Mouse (Mus musculus) thymus, adult 2 months (tissue): ENCODE measurements around the gene Slc13a2. TPM values are rescaled to one million over a fixed set of nuclear protein-coding genes. Genes with fewer than 3 reads are reported as not detected.

ENCODE experiments used
- DNase-seq: peaks from one replicate; pipeline ENCODE4 v3.0.0; 2021
- H3K27ac ChIP-seq: fragments of 200-500 bp; 2 replicates; pipeline ENCODE4 v1.5.1; 2012; ENCODE audit warnings: low read length, control low read depth; ENCODE audit not compliant: control insufficient read depth, insufficient read depth
- H3K27me3 ChIP-seq: fragments of 200-500 bp; 2 replicates; pipeline ENCODE4 v1.6.1; 2012; ENCODE audit warnings: mild to moderate bottlenecking, low read length, moderate library complexity, mixed read lengths; ENCODE audit not compliant: control insufficient read depth, insufficient read depth
- H3K36me3 ChIP-seq: fragments of 200-500 bp; 2 replicates; pipeline ENCODE4 v1.6.1; 2012; ENCODE audit warnings: mild to moderate bottlenecking, low read length, moderate library complexity; ENCODE audit not compliant: control insufficient read depth, insufficient read depth
- H3K4me1 ChIP-seq: fragments of 200-500 bp; replicated peaks from 2 replicates; pipeline ENCODE4 v1.6.1; 2012; ENCODE audit warnings: low read length; ENCODE audit not compliant: control insufficient read depth, insufficient read depth
- H3K4me3 ChIP-seq: fragments of 200-500 bp; 2 replicates; pipeline ENCODE4 v1.5.1; 2012; ENCODE audit warnings: mild to moderate bottlenecking, low read length, control low read depth, moderate library complexity; ENCODE audit not compliant: control insufficient read depth, insufficient read depth
- CTCF ChIP-seq: fragments of 200-500 bp; IDR thresholded peaks from 2 replicates; pipeline ENCODE4 v1.5.1; 2012; ENCODE audit warnings: mild to moderate bottlenecking, control low read depth, low read length, moderate library complexity, borderline replicate concordance; ENCODE audit not compliant: control insufficient read depth, poor library complexity, insufficient read depth; ENCODE audit errors: extremely low read depth
- POLR2A ChIP-seq: fragments of 200-500 bp; IDR thresholded peaks from 2 replicates; pipeline ENCODE4 v1.6.1; 2012; ENCODE audit warnings: mild to moderate bottlenecking, low read length, control low read depth, moderate library complexity; ENCODE audit not compliant: control insufficient read depth, poor library complexity, insufficient read depth; ENCODE audit errors: extremely low read depth
- WGBS: fragments of 180-500 bp; shearing (Covaris S2); methylation state at CpG from one replicate; pipeline ENCODE4 v1.1.7; 2018; 5-methylcytosine and 5-hydroxymethylcytosine counted together
- polyA plus RNA-seq: library from polyadenylated mRNA; depleted of rRNA; stranded (reverse); fragments of >200 nt; gene quantifications from 2 replicates; pipeline ENCODE4 v1.2.3, GENCODE M21; 2012

Slc13a2 gene
- polyA plus RNA-seq, 1 experiment = 0.61 TPM

- no peak overlapping the region for H3K4me3 ChIP-seq
- no peaks in the 10 kb centered on the region for H3K27me3 ChIP-seq
- WGBS = 91% methylated on average over 2 of the region's 2 CpGs
- H3K27ac ChIP-seq = no peak overlapping the region
- no peaks in the 10 kb centered on the region for H3K4me1 ChIP-seq
- no peak for DNase-seq
- H3K36me3 ChIP-seq = no peaks in the 10 kb centered on the region
- TF ChIP-seq POLR2A (no peak), CTCF (no peak)
These were observed 2.3 kb upstream of the Slc13a2 start for GRCm38 (mm10) chr11:78424352-78424751.

- H3K27ac ChIP-seq = no peak overlapping the region
- no peak overlapping the region for H3K4me3 ChIP-seq
- H3K36me3 ChIP-seq = no peaks in the 10 kb centered on the region
- H3K4me1 ChIP-seq = no peaks in the 10 kb centered on the region
- TF ChIP-seq CTCF = no peak
- no peaks in the 10 kb centered on the region for H3K27me3 ChIP-seq
- DNase-seq = no peak
- 42% methylated on average over 13 of the region's 13 CpGs for WGBS
These were observed 612 bp downstream of the Slc13a2 start for GRCm38 (mm10) chr11:78421201-78422009.

- no peak for TF ChIP-seq POLR2A
- TF ChIP-seq CTCF = no peak
- no peak for DNase-seq
- H3K27me3 ChIP-seq = no peaks in the 10 kb centered on the region
- no peak overlapping the region for H3K4me3 ChIP-seq
- H3K27ac ChIP-seq = no peak overlapping the region
- H3K36me3 ChIP-seq = no peaks in the 10 kb centered on the region
- 69% methylated on average over 12 of the region's 12 CpGs for WGBS
- no peaks in the 10 kb centered on the region for H3K4me1 ChIP-seq
These were observed 1.6 kb downstream of the Slc13a2 start for GRCm38 (mm10) chr11:78420263-78420889.

- 91% methylated on average over 6 of the region's 6 CpGs for WGBS
- no peaks in the 10 kb centered on the region for H3K4me1 ChIP-seq
- no peaks in the 10 kb centered on the region for H3K27me3 ChIP-seq
- no peak for DNase-seq
- H3K36me3 ChIP-seq = no peaks in the 10 kb centered on the region
- TF ChIP-seq POLR2A = no peak
- no peak for TF ChIP-seq CTCF
- H3K27ac ChIP-seq = no peak overlapping the region
- H3K4me3 ChIP-seq = no peak overlapping the region
These were observed 5.2 kb downstream of the Slc13a2 start for GRCm38 (mm10) chr11:78416854-78417253.

GRCm38 (mm10) chr11:78412861-78413260 is 9.2 kb downstream of the Slc13a2 start:
- TF ChIP-seq CTCF = no peak
- no peak for TF ChIP-seq POLR2A
- H3K27ac ChIP-seq = no peak overlapping the region
- H3K4me1 ChIP-seq = no peaks in the 10 kb centered on the region
- H3K27me3 ChIP-seq = no peaks in the 10 kb centered on the region
- H3K4me3 ChIP-seq = no peak overlapping the region
- no peak for DNase-seq
- WGBS = 91% methylated on average over 6 of the region's 6 CpGs
- no peaks in the 10 kb centered on the region for H3K36me3 ChIP-seq

GRCm38 (mm10) chr11:78412324-78412850 is 9.6 kb downstream of the Slc13a2 start:
- Histone ChIP-seq H3K27me3 (no peaks in the 10 kb centered on the region), H3K27ac (no peak overlapping the region), H3K36me3 (no peaks in the 10 kb centered on the region), H3K4me1 (no peaks in the 10 kb centered on the region), H3K4me3 (no peak overlapping the region)
- no peak for TF ChIP-seq POLR2A
- TF ChIP-seq CTCF = no peak
- WGBS = 95% methylated on average over 6 of the region's 6 CpGs
- no peak for DNase-seq
